Mouse (Mus musculus): ENCODE data around the gene Cnbd2.

GRCm38 (mm10) chr2:156291998-156292397 is 20.1 kb upstream of the Cnbd2 start:
- TF ChIP-seq MAFK (IDR thresholded peaks at IDR 0.05; ENCODE audit: insufficient replicate concordance, low read length) (no peak), IRF4 (IDR thresholded peaks at IDR 0.05; ENCODE audit: low read depth, low read length) (no peak), USF1 (IDR thresholded peaks at IDR 0.05; ENCODE audit: low read depth, low read length) (no peak), EP300 (IDR thresholded peaks at IDR 0.05; ENCODE audit: low read length) (no peak), HCFC1 (IDR thresholded peaks at IDR 0.05; ENCODE audit: low read depth, low read length) (no peak), USF2 (conservative IDR thresholded peaks at IDR 0.05; ENCODE audit: low read depth, low read length) (no peak), MYC (IDR thresholded peaks at IDR 0.05; ENCODE audit: low read depth, low read length) (no peak), POLR2A (IDR thresholded peaks at IDR 0.05; ENCODE audit: low read depth, low read length) (no peak), NELFE (IDR thresholded peaks at IDR 0.05; ENCODE audit: low read depth, low read length) (no peak), CTCF (conservative IDR thresholded peaks at IDR 0.05 in 1 of 2, IDR thresholded peaks at IDR 0.05 in 1 of 2; ENCODE audit: low read depth in 2 of 2, low read length in 2 of 2) (no peak), MAZ (IDR thresholded peaks at IDR 0.05; ENCODE audit: low read depth, low read length) (no peak), JUND (conservative IDR thresholded peaks at IDR 0.05; ENCODE audit: low read depth, low read length) (no peak), ZNF384 (IDR thresholded peaks at IDR 0.05; ENCODE audit: low read depth, low read length) (no peak), SMC3 (IDR thresholded peaks at IDR 0.05; ENCODE audit: low read depth, low read length) (no peak)
